Mouse (Mus musculus): ENCODE measurements around the gene Olfr1480. TPM values are rescaled to one million over a fixed set of nuclear protein-coding genes. Genes with fewer than 3 reads are reported as not detected.

Gene Olfr1480
- not detected in 2 replicates for polyA plus RNA-seq (2015; fragmentation: Nextera tagmentation; extraction: Ambion mirVana)

DNA sequence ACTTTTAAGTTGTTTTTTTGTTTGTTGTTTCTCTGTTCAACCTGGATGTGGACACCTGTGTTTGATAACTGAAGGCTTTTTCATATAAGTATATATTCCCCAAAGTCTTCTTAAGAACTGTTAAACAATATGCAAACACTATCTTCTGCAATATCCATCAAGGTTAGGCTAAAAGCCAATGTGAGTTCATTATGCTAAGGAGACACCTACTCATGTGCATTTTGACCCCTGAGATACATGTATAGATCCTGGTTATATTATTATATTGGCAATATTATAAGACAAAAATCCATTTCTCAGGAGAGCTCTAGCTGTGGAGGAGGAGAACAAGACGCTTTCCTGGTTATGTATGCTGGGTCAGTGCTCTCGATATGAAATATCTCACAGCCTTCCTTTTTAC, at the start of gene Olfr1480:
Gene Olfr1480, plus strand, starts transcription at position 301 of the 400 bp plus-strand sequence.
- 86% methylated on average over 2 of the region's 2 CpGs for WGBS
- Histone ChIP-seq H3K4me2 (no peak within 1 kb of the TSS), H3K27ac (no peak within 1 kb of the TSS), H3K9me3 (replicated peaks) (peaks cover 9% of the 10 kb centered on the region; the same call in 1 of the 2 replicates), H3K4me1 (no peaks in the 10 kb centered on the region), H3K9ac (no peak within 1 kb of the TSS), H3K36me3 (no peaks in the 10 kb centered on the region), H3K4me3 (replicated peaks) (no peak within 1 kb of the TSS), H3K27me3 (no peaks in the 10 kb centered on the region)
- no peak for ATAC-seq (replicated peaks; ENCODE audit: low FRiP score)

DNA sequence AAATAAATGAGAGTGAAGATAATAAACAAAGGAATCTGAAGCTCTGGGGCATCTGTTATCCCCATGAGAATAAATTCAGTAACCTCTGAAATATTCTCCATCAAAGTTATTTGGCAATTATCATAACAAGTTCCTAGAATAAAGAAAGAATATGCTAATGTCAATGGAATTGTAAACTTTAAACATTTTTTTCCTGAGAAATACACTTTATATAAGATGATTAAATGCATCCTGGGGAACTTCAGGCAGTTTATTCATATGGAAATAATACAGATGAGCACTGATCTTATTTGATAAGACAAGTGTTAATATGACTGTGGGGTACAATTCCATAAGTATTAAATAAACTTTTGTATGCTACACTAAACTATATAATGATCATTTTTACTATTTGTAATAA, 47.6 kb upstream of the Olfr1480 start, which contains the start of gene Olfr1475:
Gene Olfr1475, minus strand, starts transcription at position 101 of the 400 bp plus-strand sequence.
- Histone ChIP-seq H3K36me3 (no peaks in the 10 kb centered on the region), H3K9me3 (replicated peaks) (no peaks in the 10 kb centered on the region), H3K9ac (no peak within 1 kb of the TSS), H3K4me3 (replicated peaks) (no peak within 1 kb of the TSS), H3K4me1 (no peaks in the 10 kb centered on the region), H3K27ac (no peak within 1 kb of the TSS), H3K27me3 (no peaks in the 10 kb centered on the region), H3K4me2 (no peak within 1 kb of the TSS)
- no peak for ATAC-seq (replicated peaks; ENCODE audit: low FRiP score)

DNA sequence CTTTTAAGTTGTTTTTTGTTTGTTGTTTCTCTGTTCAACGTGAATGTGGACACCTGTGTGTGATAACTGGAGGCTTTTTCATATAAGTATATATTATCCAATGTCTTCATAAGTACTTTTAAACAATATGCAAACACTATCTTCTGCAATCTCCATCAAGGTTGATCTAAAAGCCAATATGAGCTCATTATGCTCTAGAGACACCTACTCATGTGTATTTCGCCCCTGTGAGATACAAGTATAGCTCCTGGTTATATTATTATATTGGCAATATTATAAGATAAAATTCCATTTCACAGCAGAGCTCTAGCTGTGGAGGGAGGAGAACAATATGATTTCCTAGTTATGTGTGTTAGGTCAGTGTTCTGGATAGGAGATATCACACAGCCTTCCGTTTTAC, 27.5 kb upstream of the Olfr1480 start, which contains the start of gene Olfr1477:
Gene Olfr1477, plus strand, starts transcription at position 301 of the 400 bp plus-strand sequence.
- Histone ChIP-seq H3K4me1 (no peaks in the 10 kb centered on the region), H3K9ac (no peak within 1 kb of the TSS), H3K36me3 (no peaks in the 10 kb centered on the region), H3K4me2 (no peak within 1 kb of the TSS), H3K9me3 (replicated peaks) (no peaks in the 10 kb centered on the region), H3K4me3 (replicated peaks) (no peak within 1 kb of the TSS), H3K27ac (no peak within 1 kb of the TSS), H3K27me3 (no peaks in the 10 kb centered on the region)
- 74% methylated on average over 3 of the region's 3 CpGs for WGBS
- no peak for ATAC-seq (replicated peaks; ENCODE audit: low FRiP score)

Other genes starting within 250 kb of the Olfr1480 start
- gene Olfr1465, start 212.4 kb upstream of the Olfr1480 start, polyA plus RNA-seq (2015; fragmentation: Nextera tagmentation; extraction: Ambion mirVana) = not detected in 2 replicates
- gene Olfr1466, start 189.1 kb upstream of the Olfr1480 start, polyA plus RNA-seq (2015; fragmentation: Nextera tagmentation; extraction: Ambion mirVana) = not detected in 2 replicates
- gene Olfr1467, start 165.7 kb upstream of the Olfr1480 start, polyA plus RNA-seq (2015; fragmentation: Nextera tagmentation; extraction: Ambion mirVana) = not detected in 2 replicates
- gene Olfr1469, start 120.1 kb upstream of the Olfr1480 start, polyA plus RNA-seq (2015; fragmentation: Nextera tagmentation; extraction: Ambion mirVana) = not detected in 2 replicates
- gene Olfr1471, start 84.5 kb upstream of the Olfr1480 start, polyA plus RNA-seq (2015; fragmentation: Nextera tagmentation; extraction: Ambion mirVana) = not detected in 2 replicates
- not detected in 2 replicates for gene Olfr1472, start 71.8 kb upstream of the Olfr1480 start, polyA plus RNA-seq (2015; fragmentation: Nextera tagmentation; extraction: Ambion mirVana)
- gene Olfr1474, start 58.3 kb upstream of the Olfr1480 start, polyA plus RNA-seq (2015; fragmentation: Nextera tagmentation; extraction: Ambion mirVana) = not detected in 2 replicates
- gene Olfr1475, start 47.7 kb upstream of the Olfr1480 start, polyA plus RNA-seq (2015; fragmentation: Nextera tagmentation; extraction: Ambion mirVana) = not detected in 2 replicates
- not detected in 2 replicates for gene Olfr1477, start 27.4 kb upstream of the Olfr1480 start, polyA plus RNA-seq (2015; fragmentation: Nextera tagmentation; extraction: Ambion mirVana)
- not detected in 2 replicates for gene Olfr1484, start 55.6 kb downstream of the Olfr1480 start, polyA plus RNA-seq (2015; fragmentation: Nextera tagmentation; extraction: Ambion mirVana)
- not detected in 2 replicates for gene Olfr1487, start 89.5 kb downstream of the Olfr1480 start, polyA plus RNA-seq (2015; fragmentation: Nextera tagmentation; extraction: Ambion mirVana)
- gene Olfr1489, start 103.7 kb downstream of the Olfr1480 start, polyA plus RNA-seq (2015; fragmentation: Nextera tagmentation; extraction: Ambion mirVana) = not detected in 2 replicates
- gene Olfr1490, start 123.2 kb downstream of the Olfr1480 start, polyA plus RNA-seq (2015; fragmentation: Nextera tagmentation; extraction: Ambion mirVana) = not detected in 2 replicates
- not detected in 2 replicates for gene Olfr1491, start 169.4 kb downstream of the Olfr1480 start, polyA plus RNA-seq (2015; fragmentation: Nextera tagmentation; extraction: Ambion mirVana)
- gene Olfr1493-ps1, start 195.4 kb downstream of the Olfr1480 start, polyA plus RNA-seq (2015; fragmentation: Nextera tagmentation; extraction: Ambion mirVana) = not detected in 2 replicates
- gene Olfr1494, start 211.8 kb downstream of the Olfr1480 start, polyA plus RNA-seq (2015; fragmentation: Nextera tagmentation; extraction: Ambion mirVana) = not detected in 2 replicates
- not detected in 2 replicates for gene Olfr1495, start 236.7 kb downstream of the Olfr1480 start, polyA plus RNA-seq (2015; fragmentation: Nextera tagmentation; extraction: Ambion mirVana)
- gene Olfr1496, start 250.0 kb downstream of the Olfr1480 start, polyA plus RNA-seq (2015; fragmentation: Nextera tagmentation; extraction: Ambion mirVana) = not detected in 2 replicates